Mouse (Mus musculus) MEL (cell line): Measurements from ENCODE around the gene Srd5a3. TPM values are rescaled to one million over a fixed set of nuclear protein-coding genes. Genes with fewer than 3 reads are reported as not detected.
A peak's percentile ranks its signal among the peaks of the same experiment; 100 is the strongest.

ENCODE experiments used
- DNase-seq: peaks from one replicate; pipeline ENCODE4 v3.0.0; 2011; ENCODE audit warnings: low read depth, low spot score
- H3K27ac ChIP-seq: 2 replicates; pipeline ENCODE4 v1.5.1; 2012; ENCODE audit warnings: low read depth, mild to moderate bottlenecking, control low read depth, low read length, moderate library complexity; ENCODE audit not compliant: control insufficient read depth
- H3K27me3 ChIP-seq, 2 experiments: fragments of 150-350 bp in 1 of 2; sonication (generic) in 1 of 2; 2 replicates each; pipeline ENCODE4 v1.6.1; 2012; ENCODE audit warnings: low read length in 2 of 2, mild to moderate bottlenecking in 2 of 2, improper control_type of control experiment in 1 of 2, moderate library complexity in 1 of 2; ENCODE audit not compliant: insufficient read depth in 2 of 2, control insufficient read depth in 1 of 2
- H3K36me3 ChIP-seq, 2 experiments: 2 replicates each; pipeline ENCODE4 v1.6.1; 2012 to 2014; ENCODE audit warnings: low read length in 2 of 2, improper control_type of control experiment in 1 of 2, inconsistent platforms in 1 of 2, mild to moderate bottlenecking in 1 of 2; ENCODE audit not compliant: insufficient read depth in 2 of 2, control insufficient read depth in 1 of 2
- H3K4me1 ChIP-seq, 2 experiments: fragments of 150-350 bp in 1 of 2; sonication (generic) in 1 of 2; 2 replicates each; pipeline ENCODE4 v1.6.1; 2012; ENCODE audit warnings: low read length in 2 of 2, improper control_type of control experiment in 1 of 2, mild to moderate bottlenecking in 1 of 2; ENCODE audit not compliant: insufficient read depth in 2 of 2, control insufficient read depth in 1 of 2
- H3K4me3 ChIP-seq, 2 experiments: fragments of 150-350 bp in 1 of 2; sonication (generic) in 1 of 2; 2 replicates each; pipeline ENCODE4 v1.5.1; 2012; ENCODE audit warnings: low read depth in 2 of 2, low read length in 2 of 2, mild to moderate bottlenecking in 2 of 2, moderate library complexity in 2 of 2, control low read depth in 1 of 2, improper control_type of control experiment in 1 of 2; ENCODE audit not compliant: control insufficient read depth in 1 of 2, insufficient read depth in 1 of 2
- H3K79me2 ChIP-seq: 2 replicates; pipeline ENCODE4 v1.6.1; 2012; ENCODE audit warnings: mild to moderate bottlenecking, low read length, moderate library complexity; ENCODE audit not compliant: control insufficient read depth, poor library complexity, insufficient read depth
- H3K9ac ChIP-seq: 2 replicates; pipeline ENCODE4 v1.6.1; 2012; ENCODE audit warnings: low read depth, mild to moderate bottlenecking, control low read depth, low read length, moderate library complexity; ENCODE audit not compliant: control insufficient read depth, poor library complexity, severe bottlenecking
- H3K9me3 ChIP-seq: fragments of 150-350 bp; sonication (generic); replicated peaks from 2 replicates; pipeline ENCODE4 v1.6.1; 2012; ENCODE audit warnings: mild to moderate bottlenecking, low read length, improper control_type of control experiment, moderate library complexity; ENCODE audit not compliant: insufficient read depth
- BHLHE40 ChIP-seq: IDR thresholded peaks from 2 replicates; pipeline ENCODE4 v1.6.1; 2012; ENCODE audit warnings: low read depth, mild to moderate bottlenecking, inconsistent platforms, low read length, improper control_type of control experiment, borderline replicate concordance
- CTCF ChIP-seq, 3 experiments: IDR thresholded peaks in 2 of 3; conservative IDR thresholded peaks in 1 of 3; 2 replicates each; pipeline ENCODE4 v1.5.1; 2011 to 2012; ENCODE audit warnings: low read length in 3 of 3, low read depth in 2 of 3, mild to moderate bottlenecking in 2 of 3, improper control_type of control experiment in 1 of 3, inconsistent platforms in 1 of 3, mixed read lengths in 1 of 3, moderate library complexity in 1 of 3; ENCODE audit not compliant: control insufficient read depth in 1 of 3, insufficient read depth in 1 of 3, poor library complexity in 1 of 3, severe bottlenecking in 1 of 3
- E2F4 ChIP-seq: IDR thresholded peaks from 2 replicates; pipeline ENCODE4 v1.6.1; 2011; ENCODE audit warnings: low read depth, low read length, improper control_type of control experiment, borderline replicate concordance
- GABPA ChIP-seq: IDR thresholded peaks from 2 replicates; pipeline ENCODE4 v1.6.1; 2012; ENCODE audit warnings: low read depth, mild to moderate bottlenecking, inconsistent platforms, low read length, improper control_type of control experiment, moderate library complexity
- HCFC1 ChIP-seq: IDR thresholded peaks from 2 replicates; pipeline ENCODE4 v1.6.1; 2012; ENCODE audit warnings: low read depth, mild to moderate bottlenecking, inconsistent platforms, low read length, improper control_type of control experiment, moderate library complexity
- MAX ChIP-seq: IDR thresholded peaks from 2 replicates; pipeline ENCODE4 v1.6.1; 2011; ENCODE audit warnings: low read length, improper control_type of control experiment
- MAZ ChIP-seq: IDR thresholded peaks from 2 replicates; pipeline ENCODE4 v1.6.1; 2012; ENCODE audit warnings: low read depth, mild to moderate bottlenecking, inconsistent platforms, low read length, improper control_type of control experiment
- MEF2A ChIP-seq: IDR thresholded peaks from 2 replicates; pipeline ENCODE4 v1.6.1; 2014; ENCODE audit warnings: low read depth, mild to moderate bottlenecking, inconsistent platforms, low read length, improper control_type of control experiment; ENCODE audit not compliant: poor library complexity, insufficient replicate concordance, severe bottlenecking; ENCODE audit errors: extremely low read depth
- NELFE ChIP-seq: IDR thresholded peaks from 2 replicates; pipeline ENCODE4 v1.6.1; 2011; ENCODE audit warnings: low read depth, low read length, improper control_type of control experiment
- RAD21 ChIP-seq: IDR thresholded peaks from 2 replicates; pipeline ENCODE4 v1.6.1; 2011; ENCODE audit warnings: mild to moderate bottlenecking, low read depth, low read length, improper control_type of control experiment
- RCOR1 ChIP-seq: IDR thresholded peaks from 2 replicates; pipeline ENCODE4 v1.6.1; 2012; ENCODE audit warnings: low read depth, mild to moderate bottlenecking, inconsistent platforms, low read length, improper control_type of control experiment
- SIN3A ChIP-seq: IDR thresholded peaks from 2 replicates; pipeline ENCODE4 v1.6.1; 2012; ENCODE audit warnings: low read length, improper control_type of control experiment, inconsistent platforms
- TAL1 ChIP-seq: IDR thresholded peaks from 2 replicates; pipeline ENCODE4 v1.6.1; 2012; ENCODE audit warnings: mild to moderate bottlenecking, inconsistent platforms, low read length, moderate library complexity, mixed read lengths
- TBP ChIP-seq: IDR thresholded peaks from 2 replicates; pipeline ENCODE4 v1.8.0; 2011; ENCODE audit warnings: low read depth, low read length, improper control_type of control experiment
- UBTF ChIP-seq: IDR thresholded peaks from 2 replicates; pipeline ENCODE4 v1.6.1; 2012; ENCODE audit warnings: low read depth, mild to moderate bottlenecking, inconsistent platforms, low read length, improper control_type of control experiment, moderate library complexity, borderline replicate concordance; ENCODE audit not compliant: insufficient read depth
- ZC3H11A ChIP-seq: IDR thresholded peaks from 2 replicates; pipeline ENCODE4 v1.6.1; 2012; ENCODE audit warnings: low read depth, mild to moderate bottlenecking, inconsistent platforms, low read length, improper control_type of control experiment
- ZKSCAN1 ChIP-seq: IDR thresholded peaks from 2 replicates; pipeline ENCODE4 v1.6.1; 2012; ENCODE audit warnings: low read depth, mild to moderate bottlenecking, inconsistent platforms, low read length, improper control_type of control experiment, moderate library complexity
- ZNF384 ChIP-seq: IDR thresholded peaks from 2 replicates; pipeline ENCODE4 v1.6.1; 2012; ENCODE audit warnings: low read depth, mild to moderate bottlenecking, inconsistent platforms, low read length, improper control_type of control experiment
- polyA plus RNA-seq, 2 experiments: library from polyadenylated mRNA; stranded (reverse) in 1 of 2; unstranded in 1 of 2; fragments of >175 nt in 1 of 2; fragments of >200 nt in 1 of 2; gene quantifications; 2 replicates each; pipeline versions ENCODE4 v1.2.1 to v1.2.4; 2012; ENCODE audit warnings: low replicate concordance in 2 of 2, low read depth in 1 of 2; ENCODE audit not compliant: insufficient read length in 2 of 2, insufficient read depth in 1 of 2, missing spikeins in 1 of 2
- total RNA-seq: library from RNA; depleted of rRNA; stranded (reverse); fragments of 300-350 nt; gene quantifications from 2 replicates; pipeline ENCODE4 v1.2.3, GENCODE M21; 2012

The Srd5a3 gene
- total and polyA plus RNA-seq, 3 experiments, result 17.0 to 33.2 TPM; not detected in 1

GRCm38 (mm10) chr5:76171039-76171438, 31.0 kb downstream of the Srd5a3 start:
- no peaks in the 10 kb centered on the region for H3K9me3 ChIP-seq
- peaks cover 0 to 4% of the 10 kb centered on the region in 2 experiments; a peak in 2 of 4 replicates for H3K27me3 ChIP-seq
- no peaks in the 10 kb centered on the region for H3K79me2 ChIP-seq
- TF ChIP-seq HCFC1 (peak; percentile 58; the same call in 1 of the 2 replicates), ZC3H11A (no peak)
- DNase-seq, result no peak
- no peaks in the 10 kb centered on the region for H3K36me3 ChIP-seq
- H3K9ac ChIP-seq, result no peak overlapping the region
- no peak overlapping the region for H3K27ac ChIP-seq
- no peaks in the 10 kb centered on the region for H3K4me1 ChIP-seq
- H3K4me3 ChIP-seq, result no peak overlapping the region

- no peaks in the 10 kb centered on the region for H3K9me3 ChIP-seq
- H3K27me3 ChIP-seq, result peaks cover 2 to 5% of the 10 kb centered on the region in 2 experiments; a peak in 3 of 4 replicates
- TF ChIP-seq MEF2A (no peak), GABPA (no peak), MAZ (no peak), NELFE (no peak), BHLHE40 (no peak), RCOR1 (no peak)
- no peak overlapping the region for H3K4me3 ChIP-seq
- H3K36me3 ChIP-seq, result peaks cover 0 to 5% of the 10 kb centered on the region in 2 experiments; a peak in 2 of 4 replicates
- H3K4me1 ChIP-seq, result peaks cover 0 to 5% of the 10 kb centered on the region in 2 experiments; a peak in 2 of 4 replicates
- no peak for DNase-seq
- no peak overlapping the region for H3K9ac ChIP-seq
- no peaks in the 10 kb centered on the region for H3K79me2 ChIP-seq
- no peak overlapping the region for H3K27ac ChIP-seq
These were observed 35.0 kb downstream of the Srd5a3 start for GRCm38 (mm10) chr5:76175051-76175450.

DNA sequence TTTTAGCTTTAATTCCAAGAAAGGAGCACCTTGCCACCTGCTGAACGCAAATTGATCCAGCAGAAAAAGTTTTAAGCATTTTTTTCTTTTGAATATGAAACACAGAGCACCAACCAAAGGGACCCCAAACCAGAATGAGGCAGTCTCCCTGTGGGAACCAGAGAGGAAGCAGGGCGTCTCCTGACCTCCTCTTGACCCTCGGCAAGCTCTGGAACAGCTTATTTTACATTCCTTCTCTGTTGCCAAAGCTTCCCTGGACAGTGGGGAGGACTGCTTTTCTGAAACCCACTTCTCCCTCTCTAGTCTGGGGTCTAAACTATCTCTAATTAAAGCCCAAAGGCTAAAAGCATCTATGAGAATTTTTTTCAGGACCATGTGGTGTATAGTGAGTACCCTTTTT, 36.3 kb downstream of the Srd5a3 start:
- no peaks in the 10 kb centered on the region for H3K9me3 ChIP-seq
- DNase-seq, result no peak
- H3K4me3 ChIP-seq, result no peak overlapping the region
- no peaks in the 10 kb centered on the region for H3K79me2 ChIP-seq
- peaks cover 0 to 5% of the 10 kb centered on the region in 2 experiments; a peak in 2 of 4 replicates for H3K36me3 ChIP-seq
- no peak overlapping the region for H3K9ac ChIP-seq
- H3K27me3 ChIP-seq, result peaks cover 2 to 5% of the 10 kb centered on the region in 2 experiments; a peak in 3 of 4 replicates
- TF ChIP-seq MAX (no peak), CTCF (IDR thresholded peaks at IDR 0.05 in 2 of 3, conservative IDR thresholded peaks at IDR 0.05 in 1 of 3; ENCODE audit: control insufficient read depth in 1 of 3, insufficient read depth in 1 of 3, low read depth in 2 of 3, low read length in 3 of 3, poor library complexity in 1 of 3, severe bottlenecking in 1 of 3) (no peak), SIN3A (no peak), ZKSCAN1 (no peak), ZNF384 (no peak), RAD21 (no peak), UBTF (no peak), TBP (no peak), E2F4 (no peak), TAL1 (no peak)
- peaks cover 0 to 5% of the 10 kb centered on the region in 2 experiments; a peak in 2 of 4 replicates for H3K4me1 ChIP-seq
- H3K27ac ChIP-seq, result no peak overlapping the region
